Mouse (Mus musculus) megakaryocyte, embryonic 14.5 days (primary cell): ENCODE measurements at regions not wholly inside any gene's neighbourhood (a gene's known extent, or its start where the extent isn't known, plus 50 kb on each side); places are given as distances from the start of the nearest gene placed in this dataset.

ENCODE experiments used
- H3K27me3 ChIP-seq: replicated peaks from 2 replicates; pipeline ENCODE3; 2012; ENCODE audit warnings: inconsistent platforms
- H3K36me3 ChIP-seq: replicated peaks from 2 replicates; pipeline ENCODE3; 2012; ENCODE audit warnings: low read length, inconsistent platforms, mixed read lengths
- H3K4me1 ChIP-seq: 2 replicates; pipeline ENCODE4 v1.6.1; 2012; ENCODE audit warnings: inconsistent platforms
- H3K4me3 ChIP-seq: replicated peaks from 2 replicates; pipeline ENCODE3; 2012; ENCODE audit warnings: moderate library complexity, mild to moderate bottlenecking, inconsistent platforms
- H3K9me3 ChIP-seq: 2 replicates; pipeline ENCODE4 v1.6.1; 2012; ENCODE audit warnings: inconsistent platforms
- FLI1 ChIP-seq: IDR thresholded peaks from 2 replicates; pipeline ENCODE4 v1.6.1; 2012; ENCODE audit warnings: low read length, inconsistent platforms, mixed read lengths
- GATA1 ChIP-seq: IDR thresholded peaks from 3 replicates; pipeline ENCODE4 v1.6.1; 2012; ENCODE audit warnings: mixed read lengths, low read length, inconsistent platforms, borderline replicate concordance

GRCm38 (mm10) chr1:155041592-155041991 is 57.8 kb downstream of the Ier5 start:
- H3K9me3 ChIP-seq, result no peaks in the 10 kb centered on the region
- H3K36me3 ChIP-seq, result peaks cover 27% of the 10 kb centered on the region
- TF ChIP-seq GATA1, result no peak
- TF ChIP-seq FLI1, result no peak
- no peaks in the 10 kb centered on the region for H3K27me3 ChIP-seq
- H3K4me1 ChIP-seq, result peaks cover 72% of the 10 kb centered on the region
- H3K4me3 ChIP-seq, result peak overlapping the region; percentile 82

GRCm38 (mm10) chr1:155040939-155041371 is 58.5 kb downstream of the Ier5 start:
- H3K27me3 ChIP-seq, result no peaks in the 10 kb centered on the region
- peaks cover 73% of the 10 kb centered on the region for H3K4me1 ChIP-seq
- no peak for TF ChIP-seq FLI1
- no peak for TF ChIP-seq GATA1
- peaks cover 24% of the 10 kb centered on the region for H3K36me3 ChIP-seq
- H3K9me3 ChIP-seq, result no peaks in the 10 kb centered on the region
- H3K4me3 ChIP-seq, result peak overlapping the region; percentile 89

GRCm38 (mm10) chr1:155040086-155040726 is 59.2 kb downstream of the Ier5 start:
- TF ChIP-seq FLI1 (no peak), GATA1 (peak; percentile 58; the same call in 1 of the 3 replicates)
- Histone ChIP-seq H3K4me1 (peaks cover 69% of the 10 kb centered on the region), H3K27me3 (no peaks in the 10 kb centered on the region), H3K36me3 (peaks cover 20% of the 10 kb centered on the region), H3K9me3 (no peaks in the 10 kb centered on the region), H3K4me3 (peak overlapping the region; percentile 89)

GRCm38 (mm10) chr1:155038631-155039625 is 60.5 kb downstream of the Ier5 start:
- Histone ChIP-seq H3K4me3 (peak overlapping the region; percentile 80), H3K4me1 (peaks cover 69% of the 10 kb centered on the region), H3K36me3 (peaks cover 12% of the 10 kb centered on the region), H3K9me3 (no peaks in the 10 kb centered on the region), H3K27me3 (no peaks in the 10 kb centered on the region)
- no peak for TF ChIP-seq GATA1
- no peak for TF ChIP-seq FLI1

GRCm38 (mm10) chr1:155037479-155037878 is 62.0 kb downstream of the Ier5 start:
- TF ChIP-seq GATA1 (no peak), FLI1 (no peak)

GRCm38 (mm10) chr1:155030908-155031307 is 68.5 kb downstream of the Ier5 start:
- H3K36me3 ChIP-seq, result peaks cover 3% of the 10 kb centered on the region
- TF ChIP-seq GATA1 (no peak), FLI1 (no peak)
- H3K9me3 ChIP-seq, result no peaks in the 10 kb centered on the region
- H3K27me3 ChIP-seq, result peaks cover 2% of the 10 kb centered on the region
- peak overlapping the region; percentile 3 for H3K4me3 ChIP-seq
- H3K4me1 ChIP-seq, result peaks cover 65% of the 10 kb centered on the region

More at GRCm38 (mm10) chr1:155037479-155037878, 62.0 kb downstream of the Ier5 start:
- Histone ChIP-seq H3K4me1 (peaks cover 64% of the 10 kb centered on the region), H3K4me3 (no peak overlapping the region), H3K27me3 (peaks cover 2% of the 10 kb centered on the region), H3K36me3 (peaks cover 3% of the 10 kb centered on the region), H3K9me3 (no peaks in the 10 kb centered on the region)

GRCm38 (mm10) chr1:155029195-155029879 is 70.1 kb downstream of the Ier5 start:
- peak overlapping the region; percentile 88 for H3K4me3 ChIP-seq
- peaks cover 55% of the 10 kb centered on the region for H3K4me1 ChIP-seq
- TF ChIP-seq GATA1 (no peak), FLI1 (no peak)
- peaks cover 7% of the 10 kb centered on the region for H3K27me3 ChIP-seq
- no peaks in the 10 kb centered on the region for H3K9me3 ChIP-seq
- H3K36me3 ChIP-seq, result peaks cover 3% of the 10 kb centered on the region

- H3K36me3 ChIP-seq, result peaks cover 3% of the 10 kb centered on the region
- peaks cover 55% of the 10 kb centered on the region for H3K4me1 ChIP-seq
- H3K4me3 ChIP-seq, result peak overlapping the region; percentile 88
- TF ChIP-seq FLI1 (no peak), GATA1 (no peak)
- H3K9me3 ChIP-seq, result no peaks in the 10 kb centered on the region
- peaks cover 12% of the 10 kb centered on the region for H3K27me3 ChIP-seq
These were observed 70.7 kb downstream of the Ier5 start for GRCm38 (mm10) chr1:155028735-155029134.

GRCm38 (mm10) chr1:155028147-155028546 is 71.3 kb downstream of the Ier5 start:
- Histone ChIP-seq H3K27me3 (peaks cover 14% of the 10 kb centered on the region), H3K4me1 (peaks cover 55% of the 10 kb centered on the region), H3K36me3 (peaks cover 3% of the 10 kb centered on the region), H3K9me3 (no peaks in the 10 kb centered on the region), H3K4me3 (peak overlapping the region; percentile 9)
- no peak for TF ChIP-seq GATA1
- no peak for TF ChIP-seq FLI1
